In the genomic region with DNA sequence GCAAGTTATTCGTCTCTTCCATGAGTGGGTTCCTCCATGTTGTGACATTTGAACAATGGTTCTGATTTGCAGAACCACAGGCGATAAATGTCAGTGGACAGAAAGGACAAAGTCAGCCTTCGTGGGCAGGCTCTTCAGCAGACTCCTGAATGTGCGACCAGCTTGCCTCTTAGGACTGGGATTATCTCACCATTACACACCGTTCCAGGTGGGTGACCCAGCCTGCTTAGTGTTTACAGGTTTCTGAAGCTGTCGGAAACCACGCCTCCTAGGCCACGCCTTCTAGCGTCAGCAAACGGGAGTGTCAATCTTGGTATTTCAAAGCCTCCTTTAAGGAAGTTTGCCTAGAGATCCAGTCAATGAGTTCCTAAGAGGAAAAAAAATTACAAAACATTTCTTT, we compare ENCODE assay signal across 8 mouse cellular contexts. TPM values are rescaled to one million over a fixed set of nuclear protein-coding genes. Genes with fewer than 3 reads are reported as not detected.
DNase-seq lines count a peak whose midpoint lies in the region; ATAC-seq and TF ChIP-seq lines count a peak whose summit lies in the region.

No protein-coding gene starts in this region.

- peaks cover 3% of the 10 kb centered on the region for H3K36me3 ChIP-seq in embryonic facial prominence, embryonic 13.5 days
- peaks cover 4% of the 10 kb centered on the region for H3K36me3 ChIP-seq in heart, embryonic 10.5 days
- peaks cover 3% of the 10 kb centered on the region; the same call in 1 of the 2 replicates for H3K36me3 ChIP-seq in kidney, embryonic 14.5 days (ENCODE audit: control insufficient read depth, insufficient read depth, low read length)
- H3K36me3 ChIP-seq in liver, embryonic 14.5 days (replicated peaks; ENCODE audit: control insufficient read depth, insufficient read depth, low read depth): peaks cover 15% of the 10 kb centered on the region

- peak overlapping the region; percentile 98 for H3K9ac ChIP-seq in embryonic facial prominence, embryonic 13.5 days
- peak overlapping the region; percentile 98 for H3K9ac ChIP-seq in kidney, embryonic 14.5 days (ENCODE audit: low read depth, low read length)
- peak overlapping the region; percentile 100 for H3K9ac ChIP-seq in liver, embryonic 14.5 days (replicated peaks)

- no peaks in the 10 kb centered on the region for H3K9me3 ChIP-seq in embryonic facial prominence, embryonic 13.5 days
- no peaks in the 10 kb centered on the region for H3K9me3 ChIP-seq in heart, embryonic 10.5 days
- no peaks in the 10 kb centered on the region for H3K9me3 ChIP-seq in kidney, embryonic 14.5 days (ENCODE audit: control insufficient read depth, low read length)
- no peaks in the 10 kb centered on the region for H3K9me3 ChIP-seq in liver, embryonic 14.5 days (ENCODE audit: control insufficient read depth, low read length)

- ATAC-seq in embryonic facial prominence, embryonic 13.5 days (ENCODE audit: insufficient number of reproducible peaks, insufficient read depth, low FRiP score, low TSS enrichment, low read depth): no peak
- ATAC-seq in kidney, embryonic 14.5 days (ENCODE audit: low FRiP score, low TSS enrichment): peak; percentile 15; the same call in 1 of the 2 replicates
- ATAC-seq in liver, embryonic 14.5 days (ENCODE audit: insufficient read depth): peak; percentile 54

- H3K4me3 ChIP-seq in embryonic facial prominence, embryonic 13.5 days: peak overlapping the region; percentile 94
- peak overlapping the region; percentile 99 for H3K4me3 ChIP-seq in heart, embryonic 10.5 days
- H3K4me3 ChIP-seq in kidney, embryonic 14.5 days (ENCODE audit: low read length): peak overlapping the region; percentile 98
- peak overlapping the region; percentile 67 to 96 for H3K4me3 ChIP-seq in liver, embryonic 14.5 days (ENCODE audit: insufficient read depth in 1 of 2, low read depth in 2 of 2, low read length in 2 of 2)

- peaks cover 25% of the 10 kb centered on the region for H3K4me1 ChIP-seq in embryonic facial prominence, embryonic 13.5 days
- peaks cover 41% of the 10 kb centered on the region for H3K4me1 ChIP-seq in heart, embryonic 10.5 days
- peaks cover 14% of the 10 kb centered on the region; the same call in 1 of the 2 replicates for H3K4me1 ChIP-seq in kidney, embryonic 14.5 days (ENCODE audit: control insufficient read depth, insufficient read depth, low read length)
- H3K4me1 ChIP-seq in liver, embryonic 14.5 days (replicated peaks; ENCODE audit: control insufficient read depth in 2 of 2, insufficient read depth in 2 of 2, low read length in 1 of 2): peaks cover 18 to 24% of the 10 kb centered on the region in 2 experiments

- peak; percentile 44 for TF ChIP-seq CTCF in liver, embryonic 14.5 days (IDR thresholded peaks at IDR 0.05; ENCODE audit: low read depth)

- DNase-seq in B cell, adult 2 months: peak; percentile 93 to 95
- peak; percentile 86 for DNase-seq in adrenal gland, postnatal 14 days
- peak; percentile 88 for DNase-seq in heart, embryonic 10.5 days (ENCODE audit: low spot score)
- peak; percentile 84 to 90 (median 87) for DNase-seq in liver, embryonic 14.5 days (ENCODE audit: low read depth in 3 of 3, low spot score in 3 of 3)
- DNase-seq in natural killer cell, adult 2 months (ENCODE audit: low spot score in 2 of 2): peak; percentile 48 to 83
- DNase-seq in testis, postnatal 14 days (ENCODE audit: low spot score): peak; percentile 74

- H3K27me3 ChIP-seq in embryonic facial prominence, embryonic 13.5 days: peaks cover 6% of the 10 kb centered on the region; the same call in 1 of the 2 replicates
- 0 out of 2 replicates have a peak, but pooled peaks cover 9% of the 10 kb centered on the region for H3K27me3 ChIP-seq in heart, embryonic 10.5 days (ENCODE audit: insufficient read depth, poor library complexity, severe bottlenecking)
- H3K27me3 ChIP-seq in kidney, embryonic 14.5 days (ENCODE audit: control insufficient read depth, insufficient read depth, low read length): no peaks in the 10 kb centered on the region
- peaks cover 11% of the 10 kb centered on the region for H3K27me3 ChIP-seq in liver, embryonic 14.5 days (ENCODE audit: control insufficient read depth, insufficient read depth, low read length)

- H3K4me2 ChIP-seq in embryonic facial prominence, embryonic 13.5 days: peak overlapping the region; percentile 91
- H3K4me2 ChIP-seq in kidney, embryonic 14.5 days (replicated peaks; ENCODE audit: low read depth, low read length): peak overlapping the region; percentile 90
- peak overlapping the region; percentile 98 for H3K4me2 ChIP-seq in liver, embryonic 14.5 days (ENCODE audit: low read depth)

- no peak for TF ChIP-seq EP300 in liver, embryonic 14.5 days (IDR thresholded peaks at IDR 0.05; ENCODE audit: low read depth)

- 1% methylated on average over 10 of the region's 10 CpGs for WGBS in embryonic facial prominence, embryonic 13.5 days
- 1% methylated on average over 10 of the region's 10 CpGs for WGBS in heart, embryonic 10.5 days
- 1% methylated on average over 10 of the region's 10 CpGs for WGBS in kidney, embryonic 14.5 days
- 2% methylated on average over 10 of the region's 10 CpGs for WGBS in liver, embryonic 14.5 days (ENCODE audit: insufficient replicate concordance)

- peak overlapping the region; percentile 92 for H3K27ac ChIP-seq in embryonic facial prominence, embryonic 13.5 days
- H3K27ac ChIP-seq in heart, embryonic 10.5 days: peak overlapping the region; percentile 98
- peak overlapping the region; percentile 92 for H3K27ac ChIP-seq in kidney, embryonic 14.5 days (ENCODE audit: low read depth, low read length)
- peak overlapping the region; percentile 100 for H3K27ac ChIP-seq in liver, embryonic 14.5 days

RNA-seq across cellular contexts. Expression of a gene that starts 0.7 kb away (rescaled TPM):
- 449 and 529 TPM in 2 replicates for total RNA-seq in adrenal gland, postnatal 14 days (2021)
- 62.1 and 62.2 TPM in 2 replicates for polyA plus RNA-seq in embryonic facial prominence, embryonic 13.5 days (2015; fragmentation: Nextera tagmentation; extraction: Ambion mirVana)
- 66.2 and 77.3 TPM in 2 replicates for polyA plus RNA-seq in heart, embryonic 10.5 days (2016; fragmentation: Nextera tagmentation; extraction: Ambion mirVana)
- 52.4 and 71.6 TPM in 2 replicates for polyA plus RNA-seq in kidney, embryonic 14.5 days (2014; fragmentation: Nextera tagmentation; extraction: Ambion mirVana)
- polyA plus RNA-seq in liver, embryonic 14.5 days (2012; rRNA removed): 54.1 and 65.5 TPM in 2 replicates
- 53.4 and 58.3 TPM in 2 replicates for polyA plus RNA-seq in liver, embryonic 14.5 days (2014; fragmentation: Nextera tagmentation; extraction: Ambion mirVana)
